Mouse (Mus musculus): Measurements from ENCODE around the gene Lrch4. TPM values are rescaled to one million over a fixed set of nuclear protein-coding genes. Genes with fewer than 3 reads are reported as not detected.

The Lrch4 gene
- polyA plus RNA-seq (2012; ENCODE audit: low replicate concordance), result 212 and 267 TPM in 2 replicates

DNA sequence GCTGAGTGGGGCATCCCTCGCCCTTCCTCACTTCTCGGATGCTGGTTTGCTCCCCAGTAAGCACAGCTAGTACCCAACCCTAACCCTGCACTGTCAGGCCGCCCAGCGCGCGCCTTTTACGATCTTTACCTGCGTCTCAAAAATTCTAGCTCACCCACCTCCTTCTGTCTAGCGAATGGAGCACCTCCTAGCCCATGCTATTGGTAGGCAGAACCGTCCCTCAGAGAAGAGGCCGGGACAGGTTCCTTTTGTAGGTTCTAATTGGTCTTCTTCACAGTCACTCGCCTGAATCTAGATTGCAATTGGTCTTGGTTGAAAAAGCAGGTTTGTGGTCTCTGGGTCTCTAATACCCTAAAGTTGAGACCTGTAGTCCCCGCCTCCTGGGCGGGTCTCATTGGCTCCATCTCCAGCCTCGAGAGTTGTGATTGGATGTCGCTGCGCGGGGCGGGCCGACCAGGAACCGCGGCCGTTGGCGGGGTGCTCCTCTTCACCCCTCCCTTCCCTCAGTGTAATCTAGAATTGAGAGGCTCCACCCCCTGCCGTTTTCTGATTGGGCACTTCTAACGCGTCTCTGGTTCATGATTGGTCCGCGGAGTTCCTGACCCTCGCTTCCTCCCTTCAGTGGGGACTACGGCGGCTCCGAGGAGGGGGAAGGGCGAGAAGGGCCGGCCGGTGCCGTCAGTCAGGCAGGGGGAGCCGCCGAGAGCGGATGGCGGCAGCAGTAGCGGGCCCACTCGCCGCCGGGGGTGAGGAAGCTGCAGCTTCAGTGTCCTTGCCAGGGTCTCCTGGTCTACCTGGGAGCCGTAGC is at the start of gene Lrch4, which contains the start of the genes Fbxo24 and Gm20605:
Gene Lrch4, plus strand, starts transcription at position 624 of the 808 bp plus-strand sequence.
Gene Fbxo24, minus strand, starts transcription at position 505 of the 808 bp plus-strand sequence.
Gene Gm20605, plus strand, starts transcription at position 678 of the 808 bp plus-strand sequence.

DNA sequence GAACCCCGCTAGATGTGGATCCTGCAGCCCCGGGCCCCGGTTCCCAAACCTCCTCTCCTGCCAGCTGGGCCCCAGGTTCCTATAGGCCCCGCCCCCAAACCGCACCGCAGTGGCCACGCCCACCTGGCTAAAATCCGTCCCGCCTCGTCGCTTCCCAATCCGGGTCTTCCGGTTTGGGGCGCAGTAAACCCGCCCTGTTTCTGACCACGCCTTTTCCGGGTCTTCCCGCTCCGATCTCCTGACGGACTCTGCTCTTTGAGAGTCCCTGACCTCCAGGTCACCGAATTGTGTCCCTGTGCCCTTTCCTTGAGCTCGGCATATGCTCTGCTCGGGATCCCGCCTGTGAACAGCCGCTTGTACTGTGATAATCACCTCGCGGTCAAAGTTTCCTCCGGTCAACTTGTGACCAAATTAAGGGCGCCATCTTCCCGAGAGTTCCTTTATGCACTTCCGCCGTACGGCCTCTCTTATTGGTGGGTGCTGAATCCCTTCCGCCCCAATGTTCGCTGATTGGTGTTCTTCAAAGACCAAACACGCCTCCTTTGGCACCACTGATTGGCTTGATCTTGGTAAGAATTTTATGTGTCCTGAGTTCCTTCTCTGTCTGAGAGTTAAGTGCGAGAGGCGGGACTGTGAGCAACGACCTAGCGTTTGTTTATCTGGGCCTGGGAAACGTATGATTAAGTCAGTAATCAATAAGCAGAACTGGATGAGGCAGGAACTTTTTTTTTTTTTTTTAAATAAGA is 28.1 kb upstream of the Lrch4 start, which contains the start of gene Mospd3:
Gene Mospd3, minus strand, starts transcription at position 440 of the 746 bp plus-strand sequence.

DNA sequence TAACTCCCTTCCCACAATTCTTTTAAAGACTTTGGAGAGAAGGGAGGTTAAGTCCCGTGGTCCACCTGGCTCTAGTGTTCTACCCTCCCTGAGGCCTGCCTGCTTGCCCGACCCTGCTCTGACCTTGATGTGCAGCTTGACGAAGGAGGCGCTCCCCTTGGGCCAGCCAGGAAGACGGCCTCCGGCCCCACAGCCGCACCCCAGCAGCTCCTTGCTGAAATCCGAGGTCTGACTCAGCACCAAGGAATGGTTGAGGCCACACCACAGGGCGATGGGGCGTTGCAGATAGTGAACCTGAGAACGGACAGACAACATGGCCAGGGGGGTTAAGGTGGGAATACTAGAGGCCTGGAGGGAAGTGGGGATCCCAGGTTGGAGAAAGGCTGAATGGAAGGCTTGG is 15.4 kb upstream of the Lrch4 start, which contains the start of gene Pcolce:
Gene Pcolce, minus strand, starts transcription at position 235 of the 400 bp plus-strand sequence.

DNA sequence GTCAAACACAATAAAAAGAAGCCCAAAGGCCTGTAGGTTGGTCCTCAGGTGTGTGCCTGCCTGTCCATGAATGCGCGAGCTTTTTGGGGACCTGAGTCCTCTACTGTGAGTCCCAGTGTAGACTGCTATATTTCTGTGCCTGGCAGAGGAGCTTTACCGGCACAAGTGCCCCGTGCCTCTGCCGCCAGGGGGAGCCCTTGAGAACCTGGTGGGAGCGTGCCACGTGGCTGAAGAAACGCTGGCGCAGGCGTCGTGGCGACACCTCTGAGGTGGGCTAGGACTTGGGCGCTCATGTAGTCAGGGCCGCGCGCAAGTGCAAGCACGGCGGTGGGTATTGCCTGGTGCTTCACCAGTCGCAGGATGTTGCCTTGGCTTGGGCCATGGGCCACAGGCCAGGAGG is 12.1 kb downstream of the Lrch4 start, which contains the start of gene Sap25:
Gene Sap25, plus strand, starts transcription at position 281 of the 400 bp plus-strand sequence.

DNA sequence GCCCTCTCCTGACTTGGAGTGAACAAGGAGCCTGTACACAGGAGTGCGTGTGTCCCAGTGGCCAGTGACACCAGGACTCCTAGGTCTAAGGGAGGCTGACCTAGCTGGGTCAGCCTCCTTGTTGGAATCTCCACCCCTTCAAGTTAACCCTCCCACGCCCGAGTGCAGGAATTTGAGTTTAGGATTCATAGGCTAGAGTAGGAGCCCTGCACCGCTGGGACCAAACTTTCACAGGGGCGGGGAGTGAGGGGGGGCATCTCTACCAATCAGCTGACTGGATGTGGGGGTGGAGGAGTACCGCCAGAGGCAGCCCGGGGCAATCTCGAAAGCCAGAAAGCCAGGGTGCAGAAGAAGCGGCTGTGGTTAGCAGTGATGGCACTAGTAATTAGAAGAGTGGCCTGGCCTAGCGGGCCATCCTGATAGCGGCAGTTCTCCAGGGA is 16.8 kb downstream of the Lrch4 start, which contains the start of gene Irs3:
Gene Irs3, minus strand, starts transcription at position 63 of the 440 bp plus-strand sequence.

DNA sequence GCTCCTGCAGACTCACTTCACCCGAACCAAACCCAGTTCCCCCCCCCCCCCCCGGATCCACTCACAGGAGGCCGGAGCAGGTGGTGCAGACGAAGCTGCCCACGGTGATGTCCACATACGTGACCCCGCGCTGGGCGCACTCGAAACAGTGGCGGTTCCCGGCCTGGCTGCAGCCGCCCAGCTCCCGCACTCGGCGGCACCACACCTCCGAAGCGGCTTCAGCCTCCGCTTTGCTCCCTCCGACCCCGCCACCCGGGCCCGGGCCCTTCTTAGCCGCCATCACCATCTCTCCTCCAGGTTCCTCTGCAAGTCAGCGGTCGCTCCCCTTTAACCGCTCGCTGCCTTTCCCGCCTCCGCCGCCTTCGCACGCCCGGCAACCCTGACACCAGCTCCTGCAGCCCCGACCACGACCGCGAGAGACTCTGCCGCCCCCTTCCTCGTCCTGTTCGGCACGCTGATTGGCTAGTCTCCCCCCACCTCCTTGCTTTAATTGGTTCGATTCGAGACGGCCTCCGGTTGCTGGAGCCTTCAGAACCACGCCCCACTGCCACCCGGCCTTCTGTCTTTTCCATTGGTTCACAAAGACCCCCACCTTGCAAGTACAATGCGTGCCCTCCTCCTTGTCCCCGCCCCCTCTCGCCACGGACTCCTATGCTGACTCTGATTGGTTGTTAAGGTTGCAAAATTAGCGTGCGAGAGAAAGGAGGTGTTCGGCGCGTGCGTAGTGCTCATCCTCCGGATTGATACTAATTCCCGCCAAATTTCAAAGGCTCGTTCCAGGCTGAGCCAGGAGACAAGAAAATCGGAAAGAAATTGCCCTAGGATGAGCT is 55.6 kb downstream of the Lrch4 start, which contains the start of gene Agfg2:
Gene Agfg2, minus strand, starts transcription at position 433 of the 830 bp plus-strand sequence.

Other genes with a start within 250 kb of the Lrch4 start
- 0.07 and 0.16 TPM in 2 replicates for gene Zan, start 152.1 kb upstream of the Lrch4 start, polyA plus RNA-seq (2012; ENCODE audit: low replicate concordance)
- gene Pop7, start 126.6 kb upstream of the Lrch4 start, polyA plus RNA-seq (2012; ENCODE audit: low replicate concordance), result 21.2 and 62.7 TPM in 2 replicates
- gene Gigyf1, start 110.6 kb upstream of the Lrch4 start, polyA plus RNA-seq (2012; ENCODE audit: low replicate concordance), result 54.3 and 65.9 TPM in 2 replicates
- gene Epo, start 95.9 kb upstream of the Lrch4 start, polyA plus RNA-seq (2012; ENCODE audit: low replicate concordance), result not detected in 2 replicates
- 351 and 463 TPM in 2 replicates for gene Gnb2, start 95.6 kb upstream of the Lrch4 start, polyA plus RNA-seq (2012; ENCODE audit: low replicate concordance)
- not detected in 2 replicates for gene Actl6b, start 75.6 kb upstream of the Lrch4 start, polyA plus RNA-seq (2012; ENCODE audit: low replicate concordance)
- gene Tfr2, start 59.3 kb upstream of the Lrch4 start, polyA plus RNA-seq (2012; ENCODE audit: low replicate concordance), result 90.8 and 239 TPM in 2 replicates
- gene Mospd3, start 28.1 kb upstream of the Lrch4 start, polyA plus RNA-seq (2012; ENCODE audit: low replicate concordance), result 1,131 and 1,239 TPM in 2 replicates
- 19.5 and 40.7 TPM in 2 replicates for gene Pcolce, start 15.3 kb upstream of the Lrch4 start, polyA plus RNA-seq (2012; ENCODE audit: low replicate concordance)
- 0.19 TPM in 1 of 2 replicates, not detected in the other for gene Fbxo24, start 119 bp upstream of the Lrch4 start, polyA plus RNA-seq (2012; ENCODE audit: low replicate concordance)
- gene Gm20605, start 54 bp downstream of the Lrch4 start, polyA plus RNA-seq (2012; ENCODE audit: low replicate concordance), result 10.1 and 35.3 TPM in 2 replicates
- gene Sap25, start 12.2 kb downstream of the Lrch4 start, polyA plus RNA-seq (2012; ENCODE audit: low replicate concordance), result 51.9 and 75.4 TPM in 2 replicates
- not detected in 2 replicates for gene Irs3, start 16.6 kb downstream of the Lrch4 start, polyA plus RNA-seq (2012; ENCODE audit: low replicate concordance)
- 114 and 402 TPM in 2 replicates for gene Agfg2, start 55.6 kb downstream of the Lrch4 start, polyA plus RNA-seq (2012; ENCODE audit: low replicate concordance)
- gene Nyap1, start 112.5 kb downstream of the Lrch4 start, polyA plus RNA-seq (2012; ENCODE audit: low replicate concordance), result 2.6 and 5.1 TPM in 2 replicates
- gene Tsc22d4, start 116.6 kb downstream of the Lrch4 start, polyA plus RNA-seq (2012; ENCODE audit: low replicate concordance), result 492 and 602 TPM in 2 replicates
- 75.1 and 125 TPM in 2 replicates for gene Ppp1r35, start 149.7 kb downstream of the Lrch4 start, polyA plus RNA-seq (2012; ENCODE audit: low replicate concordance)
- gene Mepce, start 158.5 kb downstream of the Lrch4 start, polyA plus RNA-seq (2012; ENCODE audit: low replicate concordance), result 163 and 385 TPM in 2 replicates
- gene Zcwpw1, start 158.7 kb downstream of the Lrch4 start, polyA plus RNA-seq (2012; ENCODE audit: low replicate concordance), result 0.39 and 0.80 TPM in 2 replicates
- gene Pilra, start 207.2 kb downstream of the Lrch4 start, polyA plus RNA-seq (2012; ENCODE audit: low replicate concordance), result 1.4 and 2.4 TPM in 2 replicates
- 0.53 and 1.3 TPM in 2 replicates for gene Pilrb1, start 229.0 kb downstream of the Lrch4 start, polyA plus RNA-seq (2012; ENCODE audit: low replicate concordance)
- gene Pilrb2, start 242.7 kb downstream of the Lrch4 start, polyA plus RNA-seq (2012; ENCODE audit: low replicate concordance), result 0.57 and 1.4 TPM in 2 replicates